23 mouse cellular contexts compared by ENCODE assay signal in the genomic region with DNA sequence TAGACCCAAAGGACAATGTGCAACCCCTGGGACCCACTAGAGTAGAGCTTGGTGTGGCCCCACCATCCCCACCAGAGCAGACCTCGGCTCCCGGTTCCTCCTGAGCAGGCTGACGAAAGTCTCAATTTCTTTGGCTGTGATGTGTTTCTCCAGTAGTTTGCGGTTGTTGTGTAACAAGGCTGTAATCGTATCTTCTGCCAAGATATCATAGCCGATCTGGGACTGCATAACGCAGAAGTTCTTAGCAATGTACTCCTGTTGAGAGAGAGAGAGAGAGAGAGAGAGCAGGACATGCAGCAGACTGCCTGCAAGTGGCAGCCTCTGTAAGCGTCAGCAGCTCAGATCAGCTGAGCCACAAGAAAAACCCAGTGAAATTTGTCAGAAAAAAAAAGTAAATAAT.
DNase-seq lines count a peak whose midpoint lies in the region; ATAC-seq and TF ChIP-seq lines count a peak whose summit lies in the region.
"Had no signal": no experiment of that assay in that cellular context is flagged by ENCODE, and none has a peak within 500 bp of the region (broad histone marks: within the 10 kb centered on the region; RNA-seq: fewer than 3 reads in every experiment).

No protein-coding gene starts in this region.

- peak; percentile 20 for DNase-seq in gastrocnemius, adult 2 months
- no peak for DNase-seq in gastrocnemius, postnatal 36 days
- DNase-seq in 416B (ENCODE audit: low read depth) (peak; percentile 20), adipocyte (ENCODE audit: low spot score) (peak; percentile 64)
- DNase-seq in spleen, postnatal 14 days (ENCODE audit: low spot score in 2 of 2), result no peak
- DNase-seq in spleen, adult 18-20 months, result no peak
- DNase-seq: adrenal gland, postnatal 14 days; B cell, adult 2 months; cerebellum, adult 8-10 months; cerebellum, postnatal 25 days; gastrocnemius, postnatal 14 days; heart, adult 18-20 months; heart, postnatal 10 days; heart, postnatal 4 days had no signal

- peak; percentile 68 for ATAC-seq in megakaryocyte progenitor cell, adult 5-6 weeks (replicated peaks; ENCODE audit: poor library complexity)
- ATAC-seq: CD4-positive, CD25-positive, alpha-beta regulatory T cell, adult 4 months; forebrain, embryonic 15.5 days; hindbrain, embryonic 16.5 days; inflammation-experienced regulatory T-cells, adult 6 months; intestine, postnatal 0 days had no signal

- no peak overlapping the region for H3K4me3 ChIP-seq in gastrocnemius, adult 2 months
- H3K4me3 ChIP-seq: embryonic facial prominence, embryonic 12.5 days; forebrain, embryonic 15.5 days; heart, embryonic 10.5 days; hindbrain, embryonic 12.5 days had no signal

- no peak for TF ChIP-seq CTCF in gastrocnemius, adult 2 months (IDR thresholded peaks at IDR 0.05)

- no peak overlapping the region for H3K27ac ChIP-seq in gastrocnemius, adult 2 months
- H3K27ac ChIP-seq: embryonic facial prominence, embryonic 12.5 days; forebrain, embryonic 15.5 days; heart, embryonic 10.5 days; hindbrain, embryonic 12.5 days had no signal

- intact Hi-C loops in gastrocnemius, adult 2 months (cut with DNase I), result no loop called here
- intact Hi-C loops in gastrocnemius, postnatal 36 days (cut with DNase I), result no loop called here

Comparison
In these comparisons a context has a peak if more than half of its experiments do, and no peak if none do; other contexts are left out.
1. DNase-seq: peak in gastrocnemius, adult 2 months (single experiment), 416B (single experiment) and adipocyte (single experiment); none in gastrocnemius, postnatal 36 days (0 of 2), spleen, postnatal 14 days (0 of 2) and spleen, adult 18-20 months (0 of 2).